Mouse (Mus musculus) adrenal gland, adult 18-20 months (tissue): ENCODE measurements around the gene Fgfr2. TPM values are rescaled to one million over a fixed set of nuclear protein-coding genes. Genes with fewer than 3 reads are reported as not detected.
"Not testable (repeated sequence)": the region's sequence is repeated elsewhere in the genome, so short reads cannot be mapped to it uniquely, and the experiment has no call there.

ENCODE experiments used
- DNase-seq, 2 experiments: peaks; one replicate each; pipeline ENCODE4 v3.0.0; 2021 to 2022; ENCODE audit warnings: low spot score in 2 of 2
- total RNA-seq, 2 experiments: library from RNA; stranded (reverse); gene quantifications; 1 replicate in 1 of 2; 2 replicates in 1 of 2; pipeline ENCODE4 v1.2.3; 2021

Fgfr2 gene
- total RNA-seq, 2 experiments from 2014 or later = 294 to 308 TPM

DNA sequence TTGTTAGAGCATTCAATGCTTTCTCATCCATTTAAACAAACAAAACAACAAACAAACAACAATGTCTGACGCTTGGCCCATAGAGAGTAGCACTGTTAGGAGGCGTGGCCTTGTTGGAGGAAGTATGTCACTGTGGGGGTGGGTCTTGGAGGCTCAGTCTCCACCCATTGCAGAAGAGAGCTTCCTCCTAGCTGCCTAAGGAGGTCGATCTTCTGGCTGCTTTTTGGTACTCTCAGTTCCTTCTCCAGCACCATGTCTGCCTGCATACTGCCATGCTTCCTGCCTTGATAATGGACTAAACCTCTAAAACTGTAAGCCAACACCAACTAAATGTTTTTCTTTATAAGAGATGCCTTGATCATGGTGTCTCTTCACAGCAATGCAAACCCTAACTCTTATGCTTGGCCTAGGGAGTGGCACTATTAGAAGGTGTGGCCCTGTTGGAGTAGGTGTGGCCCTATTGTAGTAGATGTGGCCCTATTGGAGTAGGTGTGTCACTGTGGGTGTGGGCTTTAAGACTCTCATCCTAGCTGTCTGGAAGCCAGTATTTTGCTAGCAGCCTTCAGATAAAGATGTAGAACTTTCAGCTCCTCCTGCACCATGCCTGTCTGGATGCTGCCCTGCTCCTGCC is 680.9 kb downstream of the Fgfr2 start:
- DNase-seq = not testable (repeated sequence)

DNA sequence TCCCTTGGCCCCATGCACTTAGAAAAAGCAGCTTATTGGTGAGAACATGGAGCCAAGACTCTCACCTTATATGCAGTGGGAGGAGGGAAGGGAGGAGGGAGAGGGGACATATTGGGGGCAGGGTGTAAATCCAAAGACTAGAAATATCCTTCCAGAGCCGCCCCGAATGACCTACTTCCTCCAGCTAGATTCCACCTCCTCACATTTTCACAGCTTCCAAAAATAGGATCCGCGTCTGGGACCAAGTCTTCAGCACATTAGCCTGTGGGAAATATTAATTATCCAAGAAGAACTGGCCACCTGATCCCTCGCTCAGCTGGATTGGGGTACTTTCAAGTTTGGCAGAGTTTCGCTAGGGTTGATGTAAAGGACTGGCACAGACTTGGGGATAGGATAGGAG is 683.2 kb downstream of the Fgfr2 start:
- DNase-seq = no peak

GRCm38 (mm10) chr7:132438060-132438459 is 685.1 kb downstream of the Fgfr2 start:
- DNase-seq = no peak

- no peak for DNase-seq
Observed at GRCm38 (mm10) chr7:132437431-132437830, 685.7 kb downstream of the Fgfr2 start.

- DNase-seq = peak in 1 of 2 experiments; percentile 9
Observed at GRCm38 (mm10) chr7:132435486-132436055, 687.6 kb downstream of the Fgfr2 start.

GRCm38 (mm10) chr7:132429324-132429723 is 693.8 kb downstream of the Fgfr2 start:
- no peak for DNase-seq

GRCm38 (mm10) chr7:132428308-132428707 is 694.8 kb downstream of the Fgfr2 start:
- no peak for DNase-seq

DNA sequence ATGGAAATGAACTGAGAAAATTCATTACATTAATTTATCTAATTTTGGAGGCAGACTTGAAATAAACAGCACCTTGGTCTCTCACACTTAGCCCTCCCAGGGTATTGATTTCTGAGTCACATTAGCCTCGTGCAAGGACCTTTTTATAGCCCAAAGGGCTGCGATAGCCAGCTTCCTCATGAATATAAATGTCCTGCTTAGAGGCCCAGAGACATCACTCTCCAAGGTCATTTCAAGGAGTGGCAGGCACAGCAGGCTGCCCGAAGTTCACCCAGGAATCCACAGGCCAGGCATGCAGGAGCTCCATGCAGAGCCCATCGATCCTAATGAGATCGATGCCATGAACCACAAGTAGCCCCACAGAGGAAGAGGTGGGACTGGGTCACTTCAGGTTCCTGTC is 697.1 kb downstream of the Fgfr2 start:
- DNase-seq = no peak

GRCm38 (mm10) chr7:132425364-132425999 is 697.7 kb downstream of the Fgfr2 start:
- DNase-seq = peak in 1 of 2 experiments; percentile 14

GRCm38 (mm10) chr7:132423570-132423969 is 699.6 kb downstream of the Fgfr2 start:
- DNase-seq = peak in 1 of 2 experiments; percentile 31

DNA sequence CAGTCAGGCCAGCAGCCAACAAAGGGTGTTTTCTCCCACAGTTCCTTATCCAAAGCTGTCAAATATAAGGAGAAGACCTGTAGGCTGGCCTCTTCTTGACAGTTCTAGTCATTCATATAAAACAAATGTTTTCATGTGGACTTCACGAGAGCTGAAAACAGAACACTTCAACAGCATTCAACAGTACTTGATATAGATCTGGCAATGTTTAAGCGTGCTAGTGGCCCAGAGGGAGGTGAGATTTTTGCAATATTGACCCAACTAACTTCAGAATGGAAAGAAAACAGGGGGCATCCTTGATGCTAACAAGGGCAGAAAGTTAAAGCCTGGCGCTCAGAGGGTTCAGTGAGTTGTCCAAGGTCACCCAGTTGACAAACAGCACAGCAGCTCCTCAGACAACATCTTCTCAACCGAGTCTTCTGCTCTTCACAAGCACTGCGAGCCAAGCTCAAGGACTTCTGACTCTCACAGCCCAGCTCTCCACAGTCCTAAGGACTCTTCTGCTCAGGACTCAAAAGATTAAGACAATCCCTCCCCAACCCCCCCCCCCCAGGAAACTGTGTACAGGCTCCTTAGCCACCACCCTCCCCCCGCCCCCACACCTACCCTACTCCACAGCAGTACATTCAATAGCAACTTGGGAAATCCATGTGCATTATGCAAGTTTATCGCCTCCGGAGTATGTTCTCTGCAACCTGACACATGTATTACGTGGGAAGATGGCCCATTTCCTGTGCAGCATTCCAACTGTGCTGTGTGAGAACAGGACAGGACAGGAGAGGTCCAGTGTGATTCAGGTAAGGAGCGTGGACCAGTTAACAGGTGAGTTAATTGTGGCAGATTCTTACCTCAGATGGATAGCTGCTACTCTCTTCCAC is 703.5 kb downstream of the Fgfr2 start:
- no peak for DNase-seq

GRCm38 (mm10) chr7:132416866-132417265 is 706.3 kb downstream of the Fgfr2 start:
- DNase-seq = no peak

DNA sequence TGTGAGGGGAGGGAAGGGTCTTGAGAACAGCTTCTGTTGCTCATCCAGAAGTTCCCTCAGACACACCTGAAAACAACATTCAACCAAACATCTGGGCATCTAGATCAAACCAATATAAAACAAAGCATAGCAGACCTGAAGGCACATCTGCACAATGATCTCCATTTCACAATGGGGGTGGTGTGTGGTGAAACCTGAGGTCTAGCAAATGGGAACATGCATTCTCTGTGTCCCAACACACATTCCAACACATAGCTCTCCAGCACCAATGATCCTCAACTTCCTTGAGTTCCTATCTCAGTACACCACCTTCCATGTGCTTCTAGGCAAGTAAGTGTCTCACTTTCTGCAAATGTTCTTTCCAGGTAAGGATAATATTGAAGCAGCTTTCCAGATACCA is 707.3 kb downstream of the Fgfr2 start:
- DNase-seq = no peak

GRCm38 (mm10) chr7:132412520-132412919 is 710.6 kb downstream of the Fgfr2 start:
- peak in 1 of 2 experiments; percentile 10 for DNase-seq

DNA sequence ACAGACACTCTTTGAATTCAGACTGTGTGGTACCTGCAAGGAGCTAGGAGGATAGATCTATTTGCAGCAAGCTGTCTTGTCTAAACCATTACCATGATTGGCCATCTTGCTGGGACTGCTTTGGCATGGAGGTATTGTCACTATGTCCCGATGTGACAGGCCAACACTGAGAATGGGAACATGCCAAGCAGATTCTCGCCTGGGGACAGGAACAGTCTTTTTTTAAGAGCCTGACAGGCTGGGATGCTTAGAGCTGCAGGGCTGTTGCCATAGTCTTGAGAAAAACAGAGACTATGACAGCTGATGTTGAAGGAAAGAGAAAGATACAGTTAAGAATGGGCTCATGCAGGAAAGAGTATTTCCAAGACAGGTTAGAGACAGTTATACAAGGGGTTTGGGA is 711.4 kb downstream of the Fgfr2 start:
- DNase-seq = no peak

GRCm38 (mm10) chr7:132410958-132411357 is 712.2 kb downstream of the Fgfr2 start:
- no peak for DNase-seq

DNA sequence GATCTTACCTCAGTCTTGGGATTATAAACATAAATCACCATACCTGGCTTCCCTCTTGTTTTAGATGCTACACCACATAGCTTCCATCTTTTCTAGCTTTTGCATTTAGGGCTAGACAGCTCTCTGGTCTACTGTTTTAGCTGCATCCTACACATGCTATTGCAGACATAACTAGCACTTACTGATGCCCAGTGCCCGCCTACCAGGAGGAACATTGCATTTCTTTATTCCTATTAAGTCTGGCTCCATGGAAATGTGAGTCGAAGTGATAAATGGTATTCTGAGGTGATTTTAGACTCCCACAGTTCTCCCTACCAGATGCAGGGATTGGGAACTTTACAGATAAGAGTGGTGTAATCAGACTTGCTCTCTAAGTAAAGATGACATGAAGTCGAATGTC is 713.3 kb downstream of the Fgfr2 start:
- DNase-seq = no peak

DNA sequence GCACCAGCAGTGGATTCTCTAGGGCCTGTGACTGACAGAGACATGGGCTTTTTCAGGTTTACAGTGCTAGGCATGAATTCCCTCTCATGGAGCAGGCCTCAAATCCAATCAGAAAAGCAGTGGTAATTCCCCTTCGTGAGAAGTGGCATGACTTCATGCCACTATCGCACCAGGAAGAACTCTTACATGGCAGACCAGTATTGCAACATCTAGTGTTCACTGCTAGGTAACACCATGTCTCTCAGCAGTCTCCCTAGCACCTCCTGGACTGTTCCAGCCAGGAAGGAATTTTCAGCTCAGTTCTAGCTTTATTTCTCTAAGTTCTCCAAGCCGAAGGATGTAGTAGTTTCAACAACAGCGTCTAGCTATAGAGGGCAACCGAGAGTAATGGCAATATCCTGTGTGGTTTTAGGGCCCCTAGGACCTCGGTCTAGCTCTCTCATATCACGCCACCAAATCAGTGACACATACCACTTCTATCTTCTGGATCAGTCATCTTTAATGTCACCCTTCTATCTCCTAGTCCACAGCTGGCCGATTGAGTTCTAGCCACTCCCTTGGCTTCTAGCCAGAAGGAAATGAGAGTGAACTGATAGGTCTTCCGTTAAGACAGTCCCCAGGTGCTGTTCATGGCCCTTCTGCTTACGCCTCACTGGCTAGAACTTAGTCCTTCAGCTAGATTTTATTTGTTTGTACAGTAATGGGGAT is 720.6 kb downstream of the Fgfr2 start:
- DNase-seq = no peak

- DNase-seq = no peak
Observed at GRCm38 (mm10) chr7:132398487-132398886, 724.7 kb downstream of the Fgfr2 start.

GRCm38 (mm10) chr7:132396661-132397322 is 726.4 kb downstream of the Fgfr2 start:
- no peak for DNase-seq
